ENCODE assay signal across 15 mouse cellular contexts in genomic region chr17:8408002-8408401, GRCm38 (mm10). TPM values are rescaled to one million over a fixed set of nuclear protein-coding genes. Genes with fewer than 3 reads are reported as not detected.
"Had no signal": no experiment of that assay in that cellular context is flagged by ENCODE, and none has a peak within 500 bp of the region (broad histone marks: within the 10 kb centered on the region; RNA-seq: fewer than 3 reads in every experiment).

No protein-coding gene starts in this region.

RNA-seq across cellular contexts. Expression of gene T, which starts 26.2 kb away (rescaled TPM):
- total RNA-seq: heart, postnatal 10 days; heart, postnatal 14 days; heart, postnatal 25 days; heart, postnatal 36 days; heart, postnatal 4 days; hematopoietic stem cell, adult 5-6 weeks; layer of hippocampus, adult 18-20 months; layer of hippocampus, adult 2 months; layer of hippocampus, postnatal 14 days; layer of hippocampus, postnatal 25 days; layer of hippocampus, postnatal 36 days; left cerebral cortex, adult 18-20 months had no signal
- polyA plus RNA-seq: inflammation-experienced regulatory T-cells, adult 6 months; kidney, adult 2 months; large intestine, adult 2 months had no signal

RNA-seq across cellular contexts. Expression of gene T2, which starts 52.2 kb away (rescaled TPM):
- total RNA-seq: hematopoietic stem cell, adult 5-6 weeks had no signal
